Mouse (Mus musculus) thymus, adult 2 months (tissue): ENCODE data around the gene Mapk12.

ENCODE experiments used
- CTCF ChIP-seq: fragments of 200-500 bp; IDR thresholded peaks from 2 replicates; pipeline ENCODE4 v1.5.1; 2012; ENCODE audit warnings: mild to moderate bottlenecking, control low read depth, low read length, moderate library complexity, borderline replicate concordance; ENCODE audit not compliant: control insufficient read depth, poor library complexity, insufficient read depth; ENCODE audit errors: extremely low read depth
- POLR2A ChIP-seq: fragments of 200-500 bp; IDR thresholded peaks from 2 replicates; pipeline ENCODE4 v1.6.1; 2012; ENCODE audit warnings: mild to moderate bottlenecking, low read length, control low read depth, moderate library complexity; ENCODE audit not compliant: control insufficient read depth, poor library complexity, insufficient read depth; ENCODE audit errors: extremely low read depth

DNA sequence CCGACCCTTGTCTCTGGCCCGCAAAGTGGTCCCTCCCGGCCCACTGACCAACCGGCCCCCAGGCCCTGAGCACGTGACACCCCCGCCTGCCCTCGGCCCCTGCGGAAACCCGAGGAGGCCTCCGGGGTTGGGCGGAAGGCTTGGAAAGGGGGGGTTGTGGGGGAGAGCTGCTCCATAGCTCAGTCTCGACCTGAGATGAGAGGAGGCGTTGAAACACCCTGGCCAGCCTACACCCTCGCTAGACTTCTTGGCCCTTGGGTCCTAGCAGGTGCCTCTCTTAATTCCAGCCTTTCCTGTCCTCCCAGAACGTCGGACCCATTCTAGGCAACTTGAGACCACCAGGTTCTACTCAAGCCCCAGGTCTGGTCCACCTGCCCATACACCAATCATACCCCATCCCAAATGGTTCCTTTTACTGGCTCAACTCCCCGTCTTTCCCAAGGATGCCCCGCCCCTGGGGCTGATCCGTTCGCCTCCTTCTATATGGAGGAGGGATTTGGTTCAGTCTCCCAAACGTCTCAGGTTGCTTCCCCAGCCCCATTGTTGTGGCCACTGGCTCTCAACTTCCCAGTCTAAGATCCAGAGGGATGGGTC, at the start of gene Mapk12:
- TF ChIP-seq CTCF (no peak), POLR2A (no peak)
